Mouse (Mus musculus) myocyte (in vitro differentiated cells): ENCODE measurements around the gene Rd3l.

Experiments
- POLR2A ChIP-seq: IDR thresholded peaks from one replicate; pipeline ENCODE4 v1.6.1; 2011; ENCODE audit warnings: low read depth, mild to moderate bottlenecking, control low read depth, moderate library complexity; ENCODE audit not compliant: insufficient read length
- REST ChIP-seq: IDR thresholded peaks from one replicate; pipeline ENCODE4 v1.6.1; 2011; ENCODE audit warnings: mild to moderate bottlenecking, control low read depth, moderate library complexity; ENCODE audit not compliant: insufficient read depth, insufficient read length
- TCF12 ChIP-seq: IDR thresholded peaks from one replicate; pipeline ENCODE4 v1.6.1; 2011; ENCODE audit warnings: mild to moderate bottlenecking, control low read depth; ENCODE audit not compliant: poor library complexity, insufficient read depth, severe bottlenecking

DNA sequence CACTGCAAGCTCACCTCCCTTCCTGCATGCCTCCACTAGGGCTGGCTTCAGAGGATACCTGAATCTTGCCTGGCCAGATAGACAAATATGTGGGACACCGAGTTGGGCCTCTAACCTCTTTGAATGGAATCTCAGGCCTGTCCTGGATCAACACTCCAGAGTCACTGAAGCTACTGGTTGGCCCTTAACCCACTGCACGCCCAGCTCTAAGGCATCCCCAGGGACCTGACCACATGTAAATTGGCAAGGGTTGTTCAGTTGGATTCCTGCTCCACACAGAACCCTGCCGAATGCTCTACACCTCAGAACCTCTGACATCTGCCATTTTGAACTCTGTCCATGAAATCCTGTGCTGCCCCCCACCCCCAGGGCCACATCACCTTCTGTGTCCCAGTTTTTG lies 48.6 kb downstream of the Rd3l start:
- TF ChIP-seq POLR2A (no peak), REST (no peak), TCF12 (no peak)
